Mouse (Mus musculus) kidney, adult 2 months (tissue): Measurements from ENCODE around the gene Ubac2. TPM values are rescaled to one million over a fixed set of nuclear protein-coding genes. Genes with fewer than 3 reads are reported as not detected.
"Not testable (repeated sequence)": the region's sequence is repeated elsewhere in the genome, so short reads cannot be mapped to it uniquely, and the experiment has no call there.

Experiments
- DNase-seq: peaks from one replicate; pipeline ENCODE4 v3.0.0; 2021
- H3K27ac ChIP-seq: fragments of 200-500 bp; 2 replicates; pipeline ENCODE4 v1.5.1; 2012; ENCODE audit warnings: low read depth, low read length, control low read depth, inconsistent platforms; ENCODE audit not compliant: insufficient read depth
- H3K27me3 ChIP-seq: fragments of 200-500 bp; replicated peaks from 2 replicates; pipeline ENCODE4 v1.6.1; 2012; ENCODE audit warnings: mild to moderate bottlenecking, moderate library complexity, low read length, inconsistent platforms; ENCODE audit not compliant: control insufficient read depth, insufficient read depth
- H3K36me3 ChIP-seq: fragments of 200-500 bp; 2 replicates; pipeline ENCODE4 v1.6.1; 2012; ENCODE audit warnings: mild to moderate bottlenecking, moderate library complexity, low read length, inconsistent platforms; ENCODE audit not compliant: control insufficient read depth, insufficient read depth
- H3K4me1 ChIP-seq: fragments of 200-500 bp; 2 replicates; pipeline ENCODE4 v1.6.1; 2011; ENCODE audit warnings: low read length; ENCODE audit not compliant: control insufficient read depth, insufficient read depth
- H3K4me3 ChIP-seq: fragments of 200-500 bp; 2 replicates; pipeline ENCODE4 v1.5.1; 2011; ENCODE audit warnings: mild to moderate bottlenecking, low read depth, low read length, control low read depth; ENCODE audit not compliant: insufficient read depth
- CTCF ChIP-seq: fragments of 200-500 bp; conservative IDR thresholded peaks from 2 replicates; pipeline ENCODE4 v1.5.1; 2011; ENCODE audit warnings: low read depth, mild to moderate bottlenecking, control low read depth, low read length, moderate library complexity, mixed read lengths; ENCODE audit not compliant: insufficient read depth, insufficient read length
- POLR2A ChIP-seq: fragments of 200-500 bp; IDR thresholded peaks from one replicate; pipeline ENCODE4 v1.6.1; 2011; ENCODE audit warnings: low read depth, low read length, control low read depth
- WGBS: fragments of 180-500 bp; shearing (Covaris S2); methylation state at CpG from one replicate; pipeline ENCODE4 v1.1.7; 2018; 5-methylcytosine and 5-hydroxymethylcytosine counted together
- polyA plus RNA-seq: library from polyadenylated mRNA; depleted of rRNA; stranded (reverse); fragments of >200 nt; gene quantifications from 2 replicates; pipeline ENCODE4 v1.2.3, GENCODE M21; 2012

The Ubac2 gene
- polyA plus RNA-seq, 1 experiment = 69.3 TPM

DNA sequence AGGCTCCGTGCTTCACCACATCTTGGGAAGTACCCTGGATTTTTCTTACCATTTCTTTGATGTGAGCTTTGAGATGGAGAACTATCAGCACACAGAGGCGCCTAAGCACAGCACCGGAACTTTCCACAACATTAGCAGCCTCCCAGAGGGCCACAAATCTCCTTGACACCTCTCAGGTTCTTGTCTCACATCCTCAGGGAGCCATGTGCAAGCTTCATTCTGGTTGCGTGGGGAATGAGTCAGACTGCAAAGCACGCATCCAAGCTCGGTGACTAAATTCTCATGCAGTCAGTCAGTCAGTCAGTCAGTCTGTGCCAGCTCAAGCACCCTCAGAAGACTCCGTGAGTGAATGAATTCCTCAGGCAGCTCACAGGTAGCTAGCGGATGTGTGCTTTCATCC, 25.9 kb upstream of the Ubac2 start:
- H3K27ac ChIP-seq = no peak overlapping the region
- WGBS = 55% methylated on average over 8 of the region's 8 CpGs
- no peak overlapping the region for H3K4me3 ChIP-seq
- DNase-seq = no peak
- H3K4me1 ChIP-seq = no peaks in the 10 kb centered on the region
- TF ChIP-seq POLR2A = no peak
- no peak for TF ChIP-seq CTCF
- H3K36me3 ChIP-seq = no peaks in the 10 kb centered on the region
- H3K27me3 ChIP-seq = no peaks in the 10 kb centered on the region

DNA sequence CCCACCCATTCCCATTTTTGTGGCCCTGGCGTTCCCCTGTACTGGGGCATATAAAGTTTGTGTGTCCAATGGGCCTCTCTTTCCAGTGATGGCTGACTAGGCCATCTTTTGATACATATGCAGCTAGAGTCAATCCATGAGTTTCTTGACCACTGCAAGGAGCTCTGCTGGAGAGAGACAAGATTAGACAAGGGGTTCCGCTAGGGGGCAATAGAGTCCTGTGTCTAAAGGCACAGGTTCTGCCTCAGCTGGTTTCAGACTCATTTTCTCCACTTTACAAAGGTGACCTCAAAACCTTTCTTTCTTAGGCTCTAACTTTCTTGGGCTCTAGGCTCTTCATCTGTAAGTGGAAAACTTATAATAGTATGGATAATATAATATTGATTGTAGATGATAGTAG, 13.3 kb upstream of the Ubac2 start:
- not testable (repeated sequence) for H3K27me3 ChIP-seq, H3K36me3 ChIP-seq, H3K4me3 ChIP-seq, H3K4me1 ChIP-seq, H3K27ac ChIP-seq
- peak; percentile 79 for DNase-seq
- 15% methylated on average over 2 of the region's 2 CpGs for WGBS
- TF ChIP-seq CTCF = peak; percentile 76

GRCm38 (mm10) chr14:121866574-121866973, 11.8 kb upstream of the Ubac2 start:
- 70% methylated on average over 3 of the region's 3 CpGs for WGBS
- no peaks in the 10 kb centered on the region for H3K36me3 ChIP-seq
- no peak for TF ChIP-seq CTCF
- no peak for TF ChIP-seq POLR2A
- H3K4me3 ChIP-seq = no peak overlapping the region
- no peak for DNase-seq
- no peaks in the 10 kb centered on the region for H3K27me3 ChIP-seq
- no peaks in the 10 kb centered on the region for H3K4me1 ChIP-seq
- H3K27ac ChIP-seq = no peak overlapping the region

- no peaks in the 10 kb centered on the region for H3K4me1 ChIP-seq
- H3K27ac ChIP-seq = no peak overlapping the region
- DNase-seq = no peak
- TF ChIP-seq POLR2A (no peak), CTCF (no peak)
- 78% methylated on average over 1 of the region's 1 CpGs for WGBS
- H3K4me3 ChIP-seq = no peak overlapping the region
- no peaks in the 10 kb centered on the region for H3K27me3 ChIP-seq
- no peaks in the 10 kb centered on the region for H3K36me3 ChIP-seq
Observed at GRCm38 (mm10) chr14:121869111-121869510, 9.3 kb upstream of the Ubac2 start.

DNA sequence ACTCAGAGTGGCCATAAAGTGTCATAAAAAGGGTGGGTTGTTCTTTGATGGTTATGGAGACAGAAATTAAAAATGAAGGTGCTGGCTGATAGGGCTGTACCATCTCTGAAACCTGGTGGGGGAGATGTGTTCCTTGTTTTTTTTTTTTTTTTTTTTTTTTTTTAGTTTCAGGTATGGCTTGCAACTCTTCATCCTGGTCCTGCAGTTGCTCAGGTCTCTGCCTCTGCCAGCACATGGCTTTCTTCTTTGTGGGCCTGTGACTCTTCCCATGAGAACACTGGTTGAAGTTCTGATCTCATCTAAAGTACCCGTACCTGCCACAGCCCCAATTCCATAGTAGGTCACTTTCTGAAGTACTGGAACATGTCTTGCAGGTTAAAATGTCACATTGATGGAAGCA, 5.7 kb upstream of the Ubac2 start:
- TF ChIP-seq POLR2A (no peak), CTCF (no peak)
- Histone ChIP-seq H3K27ac (no peak overlapping the region), H3K4me3 (no peak overlapping the region), H3K36me3 (no peaks in the 10 kb centered on the region), H3K4me1 (no peaks in the 10 kb centered on the region), H3K27me3 (no peaks in the 10 kb centered on the region)
- 80% methylated on average over 1 of the region's 1 CpGs for WGBS
- DNase-seq = no peak

GRCm38 (mm10) chr14:121873172-121873571, 5.2 kb upstream of the Ubac2 start:
- no peak for DNase-seq
- no peak overlapping the region for H3K4me3 ChIP-seq
- H3K36me3 ChIP-seq = no peaks in the 10 kb centered on the region
- no peak for TF ChIP-seq POLR2A
- TF ChIP-seq CTCF = no peak
- H3K4me1 ChIP-seq = no peaks in the 10 kb centered on the region
- H3K27ac ChIP-seq = no peak overlapping the region
- WGBS = 78% methylated on average over 2 of the region's 2 CpGs
- no peaks in the 10 kb centered on the region for H3K27me3 ChIP-seq

- H3K4me3 ChIP-seq = no peak overlapping the region
- DNase-seq = no peak
- WGBS = 84% methylated on average over 4 of the region's 4 CpGs
Observed at GRCm38 (mm10) chr14:121873646-121874045, 4.8 kb upstream of the Ubac2 start.

DNA sequence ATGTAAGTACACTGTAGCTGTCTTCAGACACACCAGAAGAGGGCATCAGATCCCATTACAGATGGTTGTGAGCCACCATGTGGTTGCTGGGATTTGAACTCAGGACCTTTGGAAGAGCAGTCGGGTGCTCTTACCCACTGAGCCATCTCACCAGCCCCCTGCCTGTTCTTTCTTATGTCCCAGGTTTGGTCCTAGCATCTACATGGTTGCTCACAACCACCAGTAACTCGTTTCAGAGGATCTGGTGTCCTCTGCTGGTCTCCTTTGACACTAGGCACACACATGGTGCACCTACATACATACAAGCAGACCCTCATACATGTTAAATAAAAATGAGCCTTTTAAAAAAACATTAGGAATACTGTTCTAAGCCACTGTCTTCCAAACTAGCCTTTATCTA, 2.2 kb upstream of the Ubac2 start:
- not testable (repeated sequence) for H3K27me3 ChIP-seq, H3K27ac ChIP-seq, H3K36me3 ChIP-seq, H3K4me3 ChIP-seq, H3K4me1 ChIP-seq, DNase-seq
- WGBS = 72% methylated on average over 2 of the region's 2 CpGs

More at GRCm38 (mm10) chr14:121873646-121874045, 4.8 kb upstream of the Ubac2 start:
- TF ChIP-seq CTCF (no peak), POLR2A (no peak)
- Histone ChIP-seq H3K27ac (no peak overlapping the region), H3K36me3 (no peaks in the 10 kb centered on the region), H3K27me3 (no peaks in the 10 kb centered on the region), H3K4me1 (no peaks in the 10 kb centered on the region)
